Mouse (Mus musculus) CH12.LX (cell line): ENCODE measurements at regions not wholly inside any gene's neighbourhood (a gene's known extent, or its start where the extent isn't known, plus 50 kb on each side); places are given as distances from the start of the nearest gene placed in this dataset.

ENCODE experiments used
- MEF2A ChIP-seq: IDR thresholded peaks from 2 replicates; pipeline ENCODE4 v1.6.1; 2014; ENCODE audit warnings: low read depth, mild to moderate bottlenecking, inconsistent platforms, low read length, improper control_type of control experiment, borderline replicate concordance
- POLR2A ChIP-seq: IDR thresholded peaks from 2 replicates; pipeline ENCODE4 v1.6.1; 2011; ENCODE audit warnings: low read depth, mild to moderate bottlenecking, improper control_type of control experiment, low read length

GRCm38 (mm10) chr3:157748395-157749037 lies 176.4 kb downstream of the Cth start:
- TF ChIP-seq POLR2A, result no peak
- TF ChIP-seq MEF2A, result no peak
